Mouse (Mus musculus): ENCODE data around the gene Cd36. TPM values are rescaled to one million over a fixed set of nuclear protein-coding genes. Genes with fewer than 3 reads are reported as not detected.

The Cd36 gene
- polyA plus RNA-seq, 1 experiment from 2014 or later = 3.0 TPM

- no peak overlapping the region for H3K27ac ChIP-seq (replicated peaks)
- H3K27me3 ChIP-seq = no peaks in the 10 kb centered on the region
- no peaks in the 10 kb centered on the region for H3K36me3 ChIP-seq
- no peak for ATAC-seq (ENCODE audit: low FRiP score, low read depth)
- no peak overlapping the region for H3K9ac ChIP-seq (replicated peaks)
- 88% methylated on average over 1 of the region's 1 CpGs for WGBS
- no peak overlapping the region for H3K4me2 ChIP-seq (replicated peaks)
- H3K9me3 ChIP-seq = no peaks in the 10 kb centered on the region
- no peaks in the 10 kb centered on the region for H3K4me1 ChIP-seq
- H3K4me3 ChIP-seq = no peak overlapping the region
Observed at GRCm38 (mm10) chr5:17833797-17834196, 54.8 kb downstream of the Cd36 start.

- Histone ChIP-seq H3K9me3 (no peaks in the 10 kb centered on the region), H3K4me1 (no peaks in the 10 kb centered on the region), H3K4me2 (replicated peaks) (no peak overlapping the region), H3K4me3 (no peak overlapping the region), H3K27me3 (no peaks in the 10 kb centered on the region), H3K9ac (replicated peaks) (no peak overlapping the region), H3K36me3 (no peaks in the 10 kb centered on the region), H3K27ac (replicated peaks) (no peak overlapping the region)
- ATAC-seq (ENCODE audit: low FRiP score, low read depth) = no peak
- 60% methylated on average over 2 of the region's 2 CpGs for WGBS
Observed at GRCm38 (mm10) chr5:17830536-17830935, 58.1 kb downstream of the Cd36 start.

DNA sequence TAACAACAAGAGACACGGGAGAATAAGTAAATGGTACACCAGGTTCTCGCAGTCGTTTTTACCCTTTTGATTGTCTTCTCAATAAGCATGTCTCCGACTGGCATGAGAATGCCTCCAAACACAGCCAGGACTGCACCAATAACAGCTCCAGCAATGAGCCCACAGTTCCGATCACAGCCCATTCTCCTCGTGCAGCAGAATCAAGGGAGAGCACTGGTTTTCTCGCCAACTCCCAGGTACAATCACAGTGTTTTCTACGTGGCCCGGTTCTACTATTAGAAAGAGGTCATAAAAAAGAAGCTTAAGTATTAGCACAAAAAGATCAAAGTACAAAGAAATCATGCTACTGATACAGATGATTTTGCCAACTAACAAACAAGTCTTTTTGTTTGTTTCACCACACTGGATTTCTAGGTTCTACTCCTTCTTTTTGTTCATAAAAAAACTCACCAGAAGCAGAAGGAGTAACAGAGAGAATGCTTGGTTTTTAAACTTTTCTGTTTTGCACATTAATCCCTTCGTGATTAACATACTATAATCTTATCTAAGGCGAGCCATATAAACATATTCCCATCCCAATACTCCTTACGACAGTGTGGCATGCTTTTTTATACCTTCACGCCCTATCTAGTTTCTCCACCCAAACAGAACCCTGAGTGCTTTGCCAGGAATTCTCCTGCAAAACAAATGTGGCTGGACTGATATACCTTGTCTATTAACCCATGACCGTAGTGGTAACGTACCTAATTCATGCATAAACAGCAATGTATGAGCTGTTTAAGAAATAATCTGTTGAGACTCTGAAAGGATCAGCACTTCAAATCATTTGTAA is 59.7 kb downstream of the Cd36 start:
- no peak for ATAC-seq (ENCODE audit: low FRiP score, low read depth)
- Histone ChIP-seq H3K36me3 (no peaks in the 10 kb centered on the region), H3K9me3 (no peaks in the 10 kb centered on the region), H3K4me1 (no peaks in the 10 kb centered on the region), H3K27me3 (no peaks in the 10 kb centered on the region), H3K27ac (replicated peaks) (no peak overlapping the region), H3K9ac (replicated peaks) (no peak overlapping the region), H3K4me2 (replicated peaks) (no peak overlapping the region), H3K4me3 (no peak overlapping the region)
- WGBS = 84% methylated on average over 15 of the region's 15 CpGs

- Histone ChIP-seq H3K27me3 (no peaks in the 10 kb centered on the region), H3K9ac (replicated peaks) (no peak overlapping the region), H3K36me3 (no peaks in the 10 kb centered on the region), H3K27ac (replicated peaks) (no peak overlapping the region), H3K4me3 (no peak overlapping the region), H3K4me2 (replicated peaks) (no peak overlapping the region), H3K9me3 (no peaks in the 10 kb centered on the region), H3K4me1 (no peaks in the 10 kb centered on the region)
- 83% methylated on average over 1 of the region's 1 CpGs for WGBS
- ATAC-seq (ENCODE audit: low FRiP score, low read depth) = no peak
Observed at GRCm38 (mm10) chr5:17821395-17821794, 67.2 kb downstream of the Cd36 start.

DNA sequence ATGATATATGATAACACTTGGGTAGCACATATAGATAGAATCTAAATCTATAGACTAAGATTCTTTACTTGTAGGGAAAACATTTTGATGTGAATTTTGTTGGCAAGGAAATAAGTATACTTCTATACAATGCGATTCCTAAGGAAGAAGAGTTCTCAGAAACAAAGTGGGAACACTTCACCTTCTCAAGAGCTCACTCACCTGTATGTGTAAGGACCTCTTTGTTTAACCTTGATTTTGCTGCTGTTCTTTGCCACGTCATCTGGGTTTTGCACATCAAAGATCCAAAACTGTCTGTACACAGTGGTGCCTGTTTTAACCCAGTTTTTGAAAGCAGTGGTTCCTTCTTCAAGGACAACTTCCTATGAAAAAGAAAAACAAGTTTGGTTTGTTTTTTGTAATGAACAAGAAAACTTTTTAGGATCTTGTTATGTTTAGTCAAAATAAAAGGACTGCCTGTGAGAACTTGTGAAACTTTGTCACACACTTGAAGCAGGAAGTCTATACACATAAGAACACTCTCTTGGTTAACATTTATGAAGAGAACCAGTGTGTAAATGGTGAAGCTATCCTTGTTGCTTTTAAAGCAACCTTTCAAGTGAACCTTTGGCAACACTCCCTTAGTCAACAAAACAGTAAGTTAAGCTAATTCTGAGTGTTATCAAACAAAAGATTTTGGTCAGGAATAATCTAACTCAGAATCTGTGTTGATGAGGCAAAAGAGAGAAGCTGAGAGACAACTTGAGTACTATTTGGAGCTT is 68.2 kb downstream of the Cd36 start:
- no peak overlapping the region for H3K27ac ChIP-seq (replicated peaks)
- H3K4me2 ChIP-seq (replicated peaks) = no peak overlapping the region
- no peaks in the 10 kb centered on the region for H3K4me1 ChIP-seq
- WGBS = 90% methylated on average over 2 of the region's 2 CpGs
- H3K4me3 ChIP-seq = no peak overlapping the region
- H3K9me3 ChIP-seq = no peaks in the 10 kb centered on the region
- H3K27me3 ChIP-seq = no peaks in the 10 kb centered on the region
- H3K36me3 ChIP-seq = no peaks in the 10 kb centered on the region
- H3K9ac ChIP-seq (replicated peaks) = no peak overlapping the region
- no peak for ATAC-seq (ENCODE audit: low FRiP score, low read depth)

DNA sequence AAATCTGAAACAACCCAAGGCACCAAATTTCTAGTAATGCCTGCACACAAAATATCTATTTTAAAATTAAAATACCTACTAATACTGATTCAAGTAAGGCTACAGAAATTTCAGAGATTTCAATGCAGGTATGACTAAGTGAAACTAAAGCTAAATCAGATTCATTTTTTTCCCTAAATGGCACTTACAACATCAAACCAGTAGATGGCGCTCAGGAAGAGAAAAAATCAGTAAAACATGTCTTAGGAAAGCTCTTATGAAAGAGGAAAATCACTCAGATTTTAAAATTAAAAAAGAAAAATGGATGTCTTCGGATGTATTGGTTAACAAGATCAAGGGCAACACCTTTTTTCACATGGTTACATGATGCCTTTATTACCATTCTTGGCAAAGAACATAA is 72.4 kb downstream of the Cd36 start:
- H3K4me3 ChIP-seq = no peak overlapping the region
- WGBS = 6% methylated on average over 2 of the region's 2 CpGs
- H3K27ac ChIP-seq (replicated peaks) = no peak overlapping the region
- H3K27me3 ChIP-seq = no peaks in the 10 kb centered on the region
- no peaks in the 10 kb centered on the region for H3K36me3 ChIP-seq
- no peak for ATAC-seq (ENCODE audit: low FRiP score, low read depth)
- H3K4me2 ChIP-seq (replicated peaks) = no peak overlapping the region
- no peaks in the 10 kb centered on the region for H3K4me1 ChIP-seq
- no peaks in the 10 kb centered on the region for H3K9me3 ChIP-seq
- no peak overlapping the region for H3K9ac ChIP-seq (replicated peaks)

GRCm38 (mm10) chr5:17810336-17810735 is 78.3 kb downstream of the Cd36 start:
- H3K27ac ChIP-seq (replicated peaks) = no peak overlapping the region
- no peaks in the 10 kb centered on the region for H3K4me1 ChIP-seq
- H3K9me3 ChIP-seq = no peaks in the 10 kb centered on the region
- H3K9ac ChIP-seq (replicated peaks) = no peak overlapping the region
- H3K27me3 ChIP-seq = no peaks in the 10 kb centered on the region
- no peaks in the 10 kb centered on the region for H3K36me3 ChIP-seq
- H3K4me3 ChIP-seq = no peak overlapping the region
- WGBS = 75% methylated on average over 1 of the region's 1 CpGs
- no peak for ATAC-seq (ENCODE audit: low FRiP score, low read depth)
- no peak overlapping the region for H3K4me2 ChIP-seq (replicated peaks)

DNA sequence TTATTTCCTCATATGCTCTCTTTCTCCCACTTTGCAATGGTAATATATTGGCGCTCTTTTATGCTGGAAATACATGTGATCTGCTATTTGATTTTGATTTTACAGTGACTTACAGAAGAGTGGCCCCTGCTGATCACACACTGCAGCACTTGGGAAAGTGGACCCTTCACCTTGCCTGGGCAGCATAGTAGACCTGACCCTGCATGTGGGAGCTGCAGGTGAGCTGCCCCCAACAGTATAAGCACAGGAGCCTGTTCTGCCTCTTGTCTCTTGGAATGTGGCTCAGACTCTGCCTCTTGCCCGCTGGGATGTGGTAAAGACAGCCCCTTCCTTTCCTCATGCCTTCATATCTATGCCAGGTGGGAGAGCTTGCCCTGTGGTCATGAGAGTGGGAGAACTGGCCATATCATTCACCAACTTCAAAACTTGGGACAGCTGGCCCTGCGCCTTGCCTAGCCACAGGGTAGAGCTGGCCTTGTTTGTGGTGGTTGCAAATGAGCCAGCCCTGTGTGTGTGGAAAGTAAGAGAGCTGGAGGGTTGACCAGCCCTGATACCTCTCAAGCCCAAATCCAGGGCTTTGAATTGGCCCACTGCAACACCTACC is 81.7 kb downstream of the Cd36 start:
- H3K9ac ChIP-seq (replicated peaks) = no peak overlapping the region
- H3K27me3 ChIP-seq = no peaks in the 10 kb centered on the region
- 85% methylated on average over 3 of the region's 3 CpGs for WGBS
- no peaks in the 10 kb centered on the region for H3K36me3 ChIP-seq
- H3K9me3 ChIP-seq = no peaks in the 10 kb centered on the region
- H3K4me1 ChIP-seq = no peaks in the 10 kb centered on the region
- ATAC-seq (ENCODE audit: low FRiP score, low read depth) = no peak
- H3K27ac ChIP-seq (replicated peaks) = no peak overlapping the region
- no peak overlapping the region for H3K4me3 ChIP-seq
- no peak overlapping the region for H3K4me2 ChIP-seq (replicated peaks)

- no peak for ATAC-seq (ENCODE audit: low FRiP score, low read depth)
Observed at GRCm38 (mm10) chr5:17776571-17776970, 112.0 kb downstream of the Cd36 start.

GRCm38 (mm10) chr5:17770328-17770727 is 118.3 kb downstream of the Cd36 start:
- Histone ChIP-seq H3K9me3 (no peaks in the 10 kb centered on the region), H3K4me3 (no peak overlapping the region), H3K9ac (replicated peaks) (no peak overlapping the region), H3K36me3 (no peaks in the 10 kb centered on the region), H3K27me3 (no peaks in the 10 kb centered on the region), H3K27ac (replicated peaks) (no peak overlapping the region), H3K4me2 (replicated peaks) (no peak overlapping the region), H3K4me1 (no peaks in the 10 kb centered on the region)
- ATAC-seq (ENCODE audit: low FRiP score, low read depth) = no peak
- 83% methylated on average over 2 of the region's 2 CpGs for WGBS

More at GRCm38 (mm10) chr5:17776571-17776970, 112.0 kb downstream of the Cd36 start:
- Histone ChIP-seq H3K27me3 (no peaks in the 10 kb centered on the region), H3K4me3 (no peak overlapping the region), H3K4me1 (no peaks in the 10 kb centered on the region), H3K9ac (replicated peaks) (no peak overlapping the region), H3K9me3 (no peaks in the 10 kb centered on the region), H3K4me2 (replicated peaks) (no peak overlapping the region), H3K36me3 (no peaks in the 10 kb centered on the region), H3K27ac (replicated peaks) (no peak overlapping the region)
- WGBS = 90% methylated on average over 6 of the region's 6 CpGs

- no peaks in the 10 kb centered on the region for H3K27me3 ChIP-seq
- WGBS = 65% methylated on average over 4 of the region's 4 CpGs
- no peak overlapping the region for H3K4me3 ChIP-seq
- no peaks in the 10 kb centered on the region for H3K36me3 ChIP-seq
- no peak overlapping the region for H3K27ac ChIP-seq (replicated peaks)
- no peaks in the 10 kb centered on the region for H3K4me1 ChIP-seq
- H3K9ac ChIP-seq (replicated peaks) = no peak overlapping the region
- peak; percentile 78 for ATAC-seq (ENCODE audit: low FRiP score, low read depth)
- no peaks in the 10 kb centered on the region for H3K9me3 ChIP-seq
- no peak overlapping the region for H3K4me2 ChIP-seq (replicated peaks)
Observed at GRCm38 (mm10) chr5:17766006-17766677, 122.5 kb downstream of the Cd36 start.

All from midbrain, embryonic 12.5 days (tissue).